Mouse (Mus musculus): Measurements from ENCODE around the gene Fgfr2.
A peak's percentile ranks its signal among the peaks of the same experiment; 100 is the strongest.
"Not testable (repeated sequence)": the region's sequence is repeated elsewhere in the genome, so short reads cannot be mapped to it uniquely, and the experiment has no call there.

Fgfr2 gene

DNA sequence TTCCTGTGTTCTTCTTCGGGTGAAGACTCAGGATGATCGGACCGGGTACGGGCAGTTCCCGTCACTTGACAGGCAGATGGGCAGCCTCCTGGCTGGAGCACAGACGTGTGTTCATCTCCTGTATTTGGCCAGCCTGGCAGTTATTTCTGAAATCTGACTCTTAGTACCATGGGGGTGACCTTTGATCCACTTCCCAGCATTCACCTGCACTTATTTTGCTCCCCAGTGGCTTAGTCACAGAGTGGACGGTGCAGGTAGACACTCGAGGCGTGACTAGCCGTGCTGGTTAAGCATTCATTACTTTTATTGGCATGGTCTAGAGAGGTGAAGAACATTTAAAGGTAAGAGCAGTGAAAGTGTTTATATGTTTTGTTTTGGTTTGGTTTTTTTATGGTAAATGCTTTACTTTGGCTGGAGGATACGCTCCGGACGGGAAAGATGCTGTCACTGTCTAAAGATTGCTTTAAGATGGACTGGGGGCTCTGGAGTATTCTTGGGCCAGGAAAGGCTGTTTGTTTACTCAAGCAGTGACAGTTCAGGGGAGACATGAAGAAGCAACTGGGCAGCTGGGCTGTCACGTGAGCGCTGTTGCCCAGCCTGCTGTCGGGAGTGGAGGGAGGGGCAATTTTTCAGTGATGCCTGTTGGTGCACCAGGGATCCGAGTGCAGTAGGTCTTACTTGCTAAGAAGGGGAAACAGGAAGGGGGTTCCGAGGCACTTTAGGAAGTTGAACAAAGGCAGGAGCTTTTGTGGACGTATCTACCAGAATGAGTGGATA lies 2526.9 kb downstream of the Fgfr2 start:
- DNase-seq (ENCODE audit: low spot score) = not testable (repeated sequence)

DNA sequence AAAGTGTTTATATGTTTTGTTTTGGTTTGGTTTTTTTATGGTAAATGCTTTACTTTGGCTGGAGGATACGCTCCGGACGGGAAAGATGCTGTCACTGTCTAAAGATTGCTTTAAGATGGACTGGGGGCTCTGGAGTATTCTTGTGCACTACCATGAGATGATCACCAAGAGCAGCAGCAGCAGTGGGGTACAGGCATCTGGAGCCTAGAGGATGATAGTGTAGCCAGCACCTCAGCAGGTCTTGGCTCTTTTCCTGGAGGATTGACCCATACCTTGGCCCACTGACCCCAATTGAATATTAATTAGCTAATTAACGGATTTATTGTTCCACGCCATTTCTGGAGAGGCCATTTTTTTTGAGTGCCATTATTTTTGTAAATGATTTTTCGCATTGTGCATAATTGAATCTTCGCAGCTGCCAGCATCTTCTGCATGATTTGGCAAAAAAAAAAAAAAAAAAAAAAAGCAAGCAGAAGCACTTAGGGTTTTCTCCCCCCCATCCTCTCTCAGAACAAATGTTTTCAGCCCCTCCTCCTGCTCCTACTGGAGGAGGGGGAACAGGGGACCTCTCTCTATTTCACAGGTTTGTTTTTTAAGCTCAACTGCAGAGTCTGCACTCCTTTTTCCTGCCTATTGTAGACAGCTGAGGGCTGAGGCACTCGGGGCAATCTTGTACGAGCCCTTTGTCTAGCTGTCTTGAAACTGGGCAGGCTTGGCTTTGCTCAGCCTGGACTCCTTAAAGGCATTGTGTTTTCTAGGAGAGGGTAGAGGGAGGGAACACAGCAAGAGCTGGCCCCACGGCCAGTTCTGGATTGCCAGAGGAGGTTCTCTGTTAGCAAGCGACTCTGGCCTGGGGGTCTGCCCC lies 2529.5 kb downstream of the Fgfr2 start:
- DNase-seq (ENCODE audit: low spot score) = not testable (repeated sequence)

DNA sequence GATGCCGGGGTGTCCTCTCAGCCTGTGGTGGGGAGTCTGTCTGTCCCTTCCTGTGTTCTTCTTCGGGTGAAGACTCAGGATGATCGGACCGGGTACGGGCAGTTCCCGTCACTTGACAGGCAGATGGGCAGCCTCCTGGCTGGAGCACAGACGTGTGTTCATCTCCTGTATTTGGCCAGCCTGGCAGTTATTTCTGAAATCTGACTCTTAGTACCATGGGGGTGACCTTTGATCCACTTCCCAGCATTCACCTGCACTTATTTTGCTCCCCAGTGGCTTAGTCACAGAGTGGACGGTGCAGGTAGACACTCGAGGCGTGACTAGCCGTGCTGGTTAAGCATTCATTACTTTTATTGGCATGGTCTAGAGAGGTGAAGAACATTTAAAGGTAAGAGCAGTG lies 2530.2 kb downstream of the Fgfr2 start:
- not testable (repeated sequence) for DNase-seq (ENCODE audit: low spot score)

DNA sequence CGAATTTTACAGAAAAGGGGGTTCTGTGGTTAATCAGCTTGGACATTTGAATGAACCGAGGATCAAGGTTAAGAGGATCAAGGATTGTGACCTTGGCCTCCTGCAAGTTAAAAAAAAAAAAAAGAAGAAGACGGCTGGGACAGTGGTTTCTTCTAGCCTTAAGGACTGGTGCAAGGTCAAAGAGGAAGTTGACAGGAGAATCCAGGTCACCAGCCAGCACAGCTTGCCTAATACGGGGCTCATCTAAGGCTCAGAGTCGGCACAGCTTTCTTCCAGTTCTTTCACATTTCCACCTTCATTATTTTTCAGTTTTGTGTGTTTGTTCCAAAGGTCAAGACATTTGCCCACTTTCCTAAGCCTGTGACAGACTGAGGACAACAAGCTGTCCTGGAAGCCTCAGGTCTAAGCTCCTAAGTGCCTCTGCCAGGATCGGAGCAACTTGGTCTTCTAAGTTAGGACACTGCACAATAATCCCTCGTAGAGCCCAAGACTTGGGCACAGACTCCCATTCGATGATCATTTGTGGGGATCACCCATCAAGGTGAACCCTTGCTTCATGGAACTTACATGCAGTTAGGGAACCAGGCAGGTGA lies 2532.2 kb downstream of the Fgfr2 start:
- DNase-seq (ENCODE audit: low spot score) = no peak

DNA sequence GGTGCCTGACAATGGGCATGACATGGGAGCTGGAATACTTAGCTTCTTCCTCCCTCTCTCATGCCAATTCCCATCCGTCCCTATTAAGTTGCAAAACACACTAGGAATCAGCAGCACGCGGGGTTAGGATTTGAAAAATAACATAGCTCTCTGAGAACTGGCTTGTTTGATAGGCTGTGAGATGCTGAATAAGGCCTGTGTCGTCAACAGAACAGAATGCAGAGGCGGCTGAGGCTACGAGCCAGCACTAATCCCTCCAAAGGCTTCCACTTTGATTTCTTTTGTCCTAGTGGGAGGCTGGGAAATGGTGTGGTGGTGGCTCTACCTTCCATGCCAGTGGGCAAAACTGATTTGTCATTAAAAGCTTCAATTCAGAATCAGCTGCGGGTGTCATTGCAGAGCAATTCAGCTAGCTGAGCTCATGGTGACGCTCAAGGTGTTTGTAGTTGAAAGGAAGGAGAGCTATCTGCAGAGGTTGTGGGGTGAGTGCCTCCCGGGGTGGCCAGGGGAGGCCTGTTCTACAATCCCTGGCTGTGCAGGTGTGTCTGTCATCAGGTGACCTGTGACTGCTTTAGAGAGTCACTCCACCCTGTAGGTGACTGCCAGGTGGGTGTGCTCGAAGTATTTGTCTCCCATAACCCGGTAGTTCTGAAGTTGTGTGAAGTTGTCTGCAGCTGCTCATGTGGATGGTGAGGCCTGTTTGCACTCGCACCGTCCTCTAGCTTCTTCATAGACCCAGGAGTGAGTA lies 2532.9 kb downstream of the Fgfr2 start:
- no peak for DNase-seq (ENCODE audit: low spot score)

DNA sequence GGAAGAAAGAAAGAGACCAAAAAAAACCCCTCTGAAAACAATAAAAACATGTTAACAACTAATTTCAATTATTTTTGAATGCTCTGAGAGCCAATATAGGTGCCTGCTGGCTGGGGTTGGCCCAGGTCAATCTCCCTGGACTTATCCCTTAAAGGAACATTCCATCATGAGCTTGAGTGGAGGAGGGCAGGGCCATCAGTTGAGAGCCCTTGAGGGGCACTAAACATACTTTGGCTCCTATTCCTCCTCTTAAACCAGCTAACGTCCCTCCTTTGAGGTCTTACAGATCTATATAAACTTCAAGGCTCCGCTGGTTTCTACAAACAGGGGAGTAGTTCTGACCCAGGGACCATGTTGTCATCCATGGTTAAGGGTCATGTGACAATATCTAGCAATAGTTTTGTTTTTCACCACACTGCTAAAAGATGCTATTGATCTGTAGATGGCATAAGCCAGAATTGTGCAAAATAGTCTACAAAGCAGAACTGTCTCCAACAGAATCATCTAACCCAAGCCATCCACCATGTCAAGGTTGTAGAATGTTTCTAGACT lies 2536.6 kb downstream of the Fgfr2 start:
- no peak for DNase-seq (ENCODE audit: low spot score)

DNA sequence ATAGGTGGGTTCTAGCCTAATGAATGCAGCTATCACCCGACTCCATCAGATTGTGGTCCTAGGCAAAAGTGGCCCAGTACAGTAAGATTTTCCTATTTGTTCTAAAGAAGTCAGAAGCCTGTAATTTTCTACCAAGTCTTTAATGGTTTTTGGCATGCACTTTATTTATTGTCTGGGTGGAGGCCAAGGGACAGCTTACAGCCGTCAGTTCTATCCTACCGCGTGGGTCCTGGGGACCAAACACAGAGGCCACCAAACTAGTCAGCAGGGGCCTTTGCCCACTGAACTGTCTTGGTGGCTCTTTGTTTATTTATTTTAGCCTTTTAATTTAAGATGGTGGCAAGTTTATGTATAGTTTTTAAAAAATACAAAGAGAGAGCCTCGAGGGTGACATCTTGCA lies 2544.5 kb downstream of the Fgfr2 start:
- no peak for DNase-seq (ENCODE audit: low spot score)

DNA sequence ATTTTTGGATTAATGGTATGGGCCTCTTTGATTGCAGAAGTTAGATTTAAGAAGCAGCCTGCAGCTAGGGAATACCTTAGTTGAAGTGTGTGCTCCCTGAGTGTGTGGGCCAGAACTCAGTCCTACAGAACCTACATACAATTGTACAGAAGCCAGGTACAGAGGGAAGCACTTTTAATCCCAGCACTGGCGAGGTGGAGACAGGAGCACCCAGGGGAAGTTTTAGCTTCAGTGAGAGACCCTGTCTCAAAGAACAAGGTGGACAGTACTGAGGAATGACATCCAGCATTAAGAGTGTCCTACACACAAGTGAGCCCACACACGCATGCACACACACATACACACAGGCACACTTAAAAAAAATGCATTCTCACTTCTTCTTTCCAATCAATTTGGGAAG lies 2545.1 kb downstream of the Fgfr2 start:
- no peak for DNase-seq (ENCODE audit: low spot score)

DNA sequence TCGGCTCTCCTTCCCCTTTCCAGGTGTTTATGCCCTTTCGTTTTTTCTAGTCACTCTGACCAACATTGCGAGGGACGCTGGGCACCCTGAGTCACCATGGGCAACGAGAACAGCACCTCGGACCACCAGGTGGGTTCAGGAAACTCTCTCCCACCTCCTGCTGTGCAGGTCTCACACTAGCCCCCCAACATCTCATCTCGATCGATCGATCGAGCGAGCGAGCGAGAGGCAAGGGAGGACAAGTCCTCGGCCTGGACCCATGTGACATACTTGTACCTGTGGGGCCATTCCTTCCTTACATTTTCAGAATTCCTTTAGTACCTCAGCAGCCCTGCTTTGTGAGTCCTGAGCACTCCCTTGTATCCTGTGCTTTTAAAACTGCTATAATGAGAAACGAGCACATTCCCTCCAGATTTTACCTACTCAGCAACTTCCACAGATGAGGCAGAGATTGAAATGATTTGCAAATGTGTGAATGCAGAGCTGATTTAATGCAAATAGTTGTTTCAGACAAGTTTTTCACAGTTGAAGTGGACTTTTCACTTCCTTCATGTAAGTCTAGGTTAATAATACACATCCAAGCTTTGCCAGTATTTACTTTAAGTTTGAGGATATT lies 2545.7 kb downstream of the Fgfr2 start, which contains the start of gene Tacc2:
Gene Tacc2 (plus strand): TSS at position 51 of the 616 bp plus-strand sequence.
- no peak for DNase-seq (ENCODE audit: low spot score)

DNA sequence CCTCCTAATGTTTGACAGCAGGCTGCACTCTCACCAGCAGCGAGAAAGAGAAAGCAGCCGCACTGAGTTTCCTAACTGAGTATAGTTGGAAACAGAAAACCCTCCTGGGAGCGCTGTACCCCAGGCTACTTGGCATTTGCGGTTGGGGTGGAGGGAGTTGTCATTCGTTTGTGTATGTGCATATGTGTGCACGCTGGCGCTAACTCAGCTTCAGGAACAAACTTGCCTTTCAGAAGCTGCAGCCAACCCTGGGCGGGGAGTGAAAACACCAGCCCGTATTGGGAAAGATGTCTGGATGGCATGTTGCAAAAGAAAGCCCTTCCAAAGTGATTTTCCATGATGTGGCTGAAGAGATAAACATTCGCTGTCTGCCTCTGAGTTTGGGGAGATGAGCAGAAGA lies 2546.2 kb downstream of the Fgfr2 start:
- DNase-seq (ENCODE audit: low spot score) = no peak

DNA sequence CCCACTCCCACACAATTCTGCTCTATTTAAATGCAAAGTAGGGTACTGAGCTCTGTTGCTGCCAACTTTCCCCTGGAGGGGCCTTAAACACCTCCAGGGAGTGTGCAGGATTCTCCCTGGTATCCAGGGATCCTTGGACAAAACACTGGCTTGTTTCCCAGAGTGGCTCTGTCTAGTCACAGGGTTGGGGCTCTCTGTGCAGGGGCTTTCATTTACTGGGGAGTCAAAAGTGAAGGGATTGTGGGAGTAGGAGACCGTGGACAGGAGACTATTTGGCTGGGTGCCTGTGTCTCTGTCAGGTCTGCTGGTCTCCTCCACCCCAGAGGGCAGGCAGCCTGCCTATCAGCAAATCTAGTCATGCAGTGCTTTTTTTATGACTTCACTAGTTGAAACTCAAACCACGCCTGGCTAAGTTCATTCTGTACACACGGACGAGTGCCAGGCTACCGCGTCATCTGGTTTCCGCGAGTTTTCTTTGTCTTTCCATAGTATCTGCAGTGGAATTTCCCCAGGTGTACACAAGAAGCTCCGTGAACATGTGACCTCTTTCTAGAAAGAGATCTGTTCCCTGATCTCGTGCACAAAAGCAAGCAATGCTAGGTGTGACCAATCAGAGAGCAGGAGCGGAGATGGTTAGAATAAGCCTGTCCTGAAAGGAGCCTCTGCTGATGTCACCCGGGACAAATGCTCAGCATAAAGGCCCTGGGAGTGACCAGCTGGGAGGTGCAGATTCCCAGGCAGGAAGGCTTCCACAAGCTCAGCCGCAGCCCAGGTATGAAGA lies 2548.7 kb downstream of the Fgfr2 start:
- DNase-seq (ENCODE audit: low spot score) = peak; percentile 29

DNA sequence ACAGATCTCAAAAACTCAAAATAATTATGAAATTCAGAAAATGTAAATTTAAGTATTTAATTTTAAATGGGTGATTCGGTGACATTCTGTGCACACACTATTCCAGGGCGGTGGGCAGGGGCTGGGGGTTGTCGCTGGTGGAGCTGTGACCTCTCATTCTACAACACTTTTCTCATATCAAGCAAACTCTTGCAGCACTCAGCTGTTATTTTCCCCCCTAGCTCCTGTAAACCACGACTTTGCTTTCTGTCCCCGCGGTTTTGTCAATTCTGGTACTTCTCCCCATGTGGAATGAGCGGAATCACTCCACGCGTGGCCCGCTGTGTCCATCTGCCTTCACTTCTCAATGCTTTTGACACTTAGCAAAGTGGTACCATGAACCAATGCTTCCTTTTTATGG lies 2549.4 kb downstream of the Fgfr2 start:
- DNase-seq (ENCODE audit: low spot score) = no peak

DNA sequence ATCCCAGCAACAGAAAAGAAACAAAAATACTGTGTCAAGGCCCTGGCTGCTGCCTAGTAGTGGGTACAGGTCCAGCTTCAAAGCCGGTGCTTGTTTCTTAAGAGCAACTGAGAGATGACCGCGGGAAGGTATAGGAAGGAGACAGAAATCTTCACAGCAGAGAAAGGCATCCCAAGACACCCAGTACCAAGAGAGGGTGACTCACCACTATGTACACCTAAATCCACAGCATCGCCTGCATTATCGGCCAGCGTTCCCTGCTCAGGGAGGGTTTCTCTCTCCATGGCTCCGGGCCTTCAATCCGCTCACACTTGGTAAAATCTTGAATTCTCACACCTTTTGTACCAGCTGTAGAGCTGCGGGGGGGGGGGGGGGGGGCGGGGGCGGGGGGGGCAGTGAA lies 2550.3 kb downstream of the Fgfr2 start, which contains the start of gene Nsmce4a:
Gene Nsmce4a (minus strand): TSS at position 298 of the 400 bp plus-strand sequence.
- DNase-seq (ENCODE audit: low spot score) = no peak

DNA sequence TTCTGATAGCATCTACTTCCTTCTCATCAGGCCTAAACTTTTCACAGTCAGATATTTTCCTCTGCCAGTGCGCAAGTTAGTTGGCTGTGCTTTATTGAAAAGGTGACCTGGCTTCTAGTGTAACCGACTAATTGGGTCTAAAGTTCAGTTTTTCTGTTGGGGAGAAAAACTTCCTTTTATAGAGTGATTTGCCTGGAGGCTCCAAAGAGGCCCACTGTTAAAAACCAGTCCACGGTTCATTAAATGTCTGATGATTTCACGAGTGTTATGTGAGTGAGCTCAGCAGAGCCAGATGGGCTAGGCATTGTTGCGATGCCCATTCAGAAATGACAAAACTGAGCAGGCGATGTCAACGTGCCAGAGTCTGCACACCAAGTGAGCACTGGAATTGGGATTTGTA lies 2552.7 kb downstream of the Fgfr2 start:
- DNase-seq (ENCODE audit: low spot score) = no peak

DNA sequence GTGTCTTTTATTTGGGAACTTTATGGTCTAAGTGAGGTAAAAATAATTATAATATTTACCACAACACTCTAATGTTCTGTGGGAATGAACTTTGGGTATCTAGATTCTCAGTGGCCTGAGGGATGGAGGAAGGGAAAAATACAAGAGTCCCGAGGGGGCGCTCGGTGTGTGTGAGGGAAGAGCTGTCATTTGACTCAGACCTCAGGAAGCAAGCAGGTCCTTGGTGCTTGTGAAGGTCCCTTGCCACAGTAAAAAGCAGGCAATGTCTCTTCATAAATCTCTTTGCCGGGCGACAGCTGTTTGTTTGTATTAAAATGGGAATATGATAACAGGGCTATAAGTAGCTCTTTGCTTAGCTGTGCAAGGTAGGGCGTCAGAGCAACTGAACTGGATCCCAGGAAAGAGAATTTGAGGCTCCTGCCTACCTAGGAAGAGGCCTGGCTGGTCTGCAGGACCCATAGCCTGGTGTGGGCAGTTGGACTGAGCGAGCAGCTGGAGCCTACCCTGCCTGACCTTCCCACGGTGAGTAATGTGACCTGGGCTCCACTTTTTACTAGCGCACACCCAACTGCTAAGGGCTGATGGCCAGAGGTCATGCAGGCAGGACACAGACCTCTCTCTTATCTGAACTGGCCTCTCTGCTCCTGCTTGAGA lies 2554.2 kb downstream of the Fgfr2 start:
- no peak for DNase-seq (ENCODE audit: low spot score)

DNA sequence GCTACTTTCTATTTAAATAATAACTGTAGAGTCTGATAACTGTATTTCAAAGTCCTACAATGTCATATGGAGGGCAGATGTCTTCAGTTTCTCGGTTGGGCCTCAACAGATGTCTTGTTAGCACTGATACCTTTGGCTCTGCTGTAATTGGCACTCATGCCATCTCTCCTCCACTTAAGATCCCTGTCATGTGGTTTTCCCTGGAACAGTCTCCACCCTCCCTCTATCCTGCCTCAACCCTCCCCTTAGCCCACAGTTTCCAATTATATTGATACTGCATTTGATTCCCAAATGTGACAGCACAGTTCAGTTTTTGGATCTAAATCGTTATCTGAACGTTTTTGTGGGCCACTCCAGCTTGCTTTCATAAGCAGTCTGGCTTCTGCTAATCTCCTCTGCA lies 2558.6 kb downstream of the Fgfr2 start:
- DNase-seq (ENCODE audit: low spot score) = no peak

DNA sequence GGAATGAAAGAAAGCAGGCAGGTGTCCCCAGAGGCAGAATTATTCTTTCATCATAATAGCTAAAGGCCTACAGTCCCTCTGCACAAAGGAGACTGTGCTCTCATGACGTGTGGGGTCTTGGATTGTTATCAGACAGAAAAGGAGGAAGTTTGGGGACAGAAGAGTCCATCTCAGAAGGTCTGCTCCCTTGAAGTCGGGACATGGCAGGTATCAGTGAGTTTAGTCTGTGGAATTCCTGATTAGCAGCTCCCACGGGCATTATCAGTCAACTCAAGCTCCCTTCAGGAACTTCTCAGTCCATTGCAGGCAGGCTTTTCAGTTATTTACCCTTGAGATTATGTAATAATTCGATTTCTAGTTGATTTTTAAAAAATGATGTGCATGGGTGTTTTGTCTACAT lies 2559.3 kb downstream of the Fgfr2 start:
- no peak for DNase-seq (ENCODE audit: low spot score)

DNA sequence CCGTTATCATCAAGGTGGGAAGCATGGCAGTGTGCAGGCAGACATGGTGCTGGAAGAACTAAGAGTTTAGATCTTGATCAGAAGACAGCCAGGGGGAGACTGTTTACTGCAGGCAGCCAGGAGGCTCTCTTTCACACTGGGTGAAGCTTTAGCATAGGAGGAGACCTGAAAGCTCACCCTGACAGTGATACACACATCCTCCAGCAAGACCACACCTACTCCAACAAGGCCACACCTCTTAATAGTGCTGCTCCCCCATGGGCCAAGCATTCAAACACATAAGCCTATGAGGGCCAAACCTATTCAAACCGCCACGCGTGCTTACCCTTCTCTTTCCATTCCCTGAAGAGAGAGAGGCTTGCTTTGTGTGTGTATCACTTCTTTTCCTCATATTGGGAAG lies 2559.9 kb downstream of the Fgfr2 start:
- DNase-seq (ENCODE audit: low spot score) = no peak

DNA sequence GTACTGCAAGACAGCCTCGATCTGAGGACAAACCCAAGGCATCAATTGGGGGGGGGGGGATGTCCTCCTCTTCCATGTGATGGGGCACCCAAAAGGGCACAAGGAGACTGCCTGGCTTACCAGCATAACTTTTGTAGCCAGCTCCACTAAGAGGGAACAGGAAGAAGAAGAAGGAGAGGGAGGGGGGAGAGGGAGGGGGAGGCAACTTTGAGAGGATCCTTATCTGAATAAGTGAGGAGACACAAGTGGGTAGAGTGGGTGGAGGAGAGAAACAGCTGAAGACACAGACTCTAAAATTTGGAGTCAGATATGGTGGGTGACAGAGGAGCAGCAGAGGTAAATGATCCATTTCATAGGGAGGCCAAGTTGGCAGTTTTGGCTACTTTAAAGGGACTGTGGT lies 2562.2 kb downstream of the Fgfr2 start:
- no peak for DNase-seq (ENCODE audit: low spot score)

DNA sequence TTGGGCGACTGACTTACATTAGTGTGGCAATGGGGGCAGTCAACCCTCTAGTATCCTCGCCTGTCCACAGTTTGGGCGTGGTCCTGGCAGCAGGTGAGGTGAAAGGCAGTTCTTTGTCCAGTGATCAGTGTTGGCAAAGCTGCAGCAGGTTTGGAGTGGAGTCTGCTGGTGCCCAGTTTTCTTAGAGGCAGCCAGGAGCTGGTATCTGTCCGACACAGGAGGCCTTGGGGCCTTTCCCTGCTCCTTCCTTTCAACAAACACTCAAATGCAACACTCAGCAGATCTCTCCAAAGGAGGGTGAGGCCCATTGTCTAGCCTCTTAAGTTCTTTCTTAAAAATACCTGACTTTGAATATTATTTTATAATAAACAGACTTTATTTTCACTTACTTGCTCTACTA lies 2564.6 kb downstream of the Fgfr2 start:
- DNase-seq (ENCODE audit: low spot score) = no peak
